Mouse (Mus musculus) mouse trophoblast stem cell (cell line): ENCODE data around the gene Plekha4.

Experiments
- in situ Hi-C, 2 experiments: fragments of 300-500 bp; cut with MseI, MboI; formaldehyde crosslinking; loops; 2 replicates in 1 of 2; 3 replicates in 1 of 2; pipeline ENCODE4 v1.15.1; 2025

Gene Plekha4

GRCm38 (mm10) chr7:45567780-45568516 lies 41.8 kb downstream of the Plekha4 start:
- in situ Hi-C loops: loop anchor here in 1 of 2 experiments (10.0 kb wide), 1 partner anchor 93 kb away; no protein-coding TSS in a partner anchor

GRCm38 (mm10) chr7:45568601-45569473 lies 42.7 kb downstream of the Plekha4 start:
- in situ Hi-C loops: loop anchor here in 1 of 2 experiments (10.0 kb wide), 1 partner anchor 94 kb away; no protein-coding TSS in a partner anchor

- in situ Hi-C loops: no loop called here
Measured at GRCm38 (mm10) chr7:45570103-45570741, 44.1 kb downstream of the Plekha4 start, which contains the start of gene Bcat2. Gene Bcat2 (plus strand): TSS chr7:45570153.

GRCm38 (mm10) chr7:45571966-45572365 lies 45.8 kb downstream of the Plekha4 start:
- in situ Hi-C loops: no loop called here

- in situ Hi-C loops: no loop called here
Measured at GRCm38 (mm10) chr7:45573954-45574353, 47.8 kb downstream of the Plekha4 start.

- in situ Hi-C loops: no loop called here
Measured at GRCm38 (mm10) chr7:45574472-45575379, 48.6 kb downstream of the Plekha4 start.

- in situ Hi-C loops: no loop called here
Measured at GRCm38 (mm10) chr7:45585923-45586322, 59.8 kb downstream of the Plekha4 start.

- in situ Hi-C loops: no loop called here
Measured at GRCm38 (mm10) chr7:45587631-45588592, 61.8 kb downstream of the Plekha4 start.

GRCm38 (mm10) chr7:45589173-45589572 lies 63.0 kb downstream of the Plekha4 start:
- in situ Hi-C loops: no loop called here

- in situ Hi-C loops: no loop called here
Measured at GRCm38 (mm10) chr7:45589898-45590297, 63.8 kb downstream of the Plekha4 start.

- in situ Hi-C loops: no loop called here
Measured at GRCm38 (mm10) chr7:45590874-45591273, 64.7 kb downstream of the Plekha4 start.

- in situ Hi-C loops: no loop called here
Measured at GRCm38 (mm10) chr7:45591880-45592279, 65.8 kb downstream of the Plekha4 start.

- in situ Hi-C loops: no loop called here
Measured at GRCm38 (mm10) chr7:45593118-45593815, 67.1 kb downstream of the Plekha4 start.

- in situ Hi-C loops: no loop called here
Measured at GRCm38 (mm10) chr7:45595176-45595575, 69.0 kb downstream of the Plekha4 start.

- in situ Hi-C loops: no loop called here
Measured at GRCm38 (mm10) chr7:45596107-45596506, 70.0 kb downstream of the Plekha4 start.

- in situ Hi-C loops: no loop called here
Measured at GRCm38 (mm10) chr7:45597013-45597412, 70.9 kb downstream of the Plekha4 start.

- in situ Hi-C loops: no loop called here
Measured at GRCm38 (mm10) chr7:45597527-45597926, 71.4 kb downstream of the Plekha4 start.

- in situ Hi-C loops: no loop called here
Measured at GRCm38 (mm10) chr7:45598960-45599879, 73.1 kb downstream of the Plekha4 start.
